Mouse (Mus musculus) thymus, adult 18-20 months (tissue): ENCODE measurements at regions not wholly inside any gene's neighbourhood (a gene's known extent, or its start where the extent isn't known, plus 50 kb on each side); places are given as distances from the start of the nearest gene placed in this dataset.

Experiments
- DNase-seq, 2 experiments: peaks; one replicate each; pipeline ENCODE4 v3.0.0; 2022; ENCODE audit warnings: mixed read lengths in 2 of 2

GRCm38 (mm10) chr6:93246498-93247242 lies 303.4 kb upstream of the Adamts9 start:
- no peak for DNase-seq

- DNase-seq = no peak
These were observed 292.3 kb upstream of the Adamts9 start for GRCm38 (mm10) chr6:93235550-93235949.

GRCm38 (mm10) chr6:93232636-93233035 lies 289.3 kb upstream of the Adamts9 start:
- no peak for DNase-seq

- no peak for DNase-seq
These were observed 287.2 kb upstream of the Adamts9 start for GRCm38 (mm10) chr6:93230450-93230849.

GRCm38 (mm10) chr6:93229320-93229719 lies 286.0 kb upstream of the Adamts9 start:
- no peak for DNase-seq

- no peak for DNase-seq
These were observed 280.6 kb upstream of the Adamts9 start for GRCm38 (mm10) chr6:93223610-93224550.

GRCm38 (mm10) chr6:93218015-93218593 lies 274.8 kb upstream of the Adamts9 start:
- no peak for DNase-seq

GRCm38 (mm10) chr6:93200886-93201285 lies 257.6 kb upstream of the Adamts9 start:
- no peak for DNase-seq

GRCm38 (mm10) chr6:93194741-93195140 lies 251.4 kb upstream of the Adamts9 start:
- no peak for DNase-seq

GRCm38 (mm10) chr6:93192980-93193379 lies 249.7 kb upstream of the Adamts9 start:
- no peak for DNase-seq

- DNase-seq = no peak
These were observed 247.7 kb upstream of the Adamts9 start for GRCm38 (mm10) chr6:93190986-93191385.

- no peak for DNase-seq
These were observed 225.2 kb upstream of the Adamts9 start for GRCm38 (mm10) chr6:93168526-93168925.

GRCm38 (mm10) chr6:93167281-93167680 lies 224.0 kb upstream of the Adamts9 start:
- DNase-seq = no peak

GRCm38 (mm10) chr6:93165942-93166341 lies 222.7 kb upstream of the Adamts9 start:
- DNase-seq = no peak

GRCm38 (mm10) chr6:93152431-93153208 lies 209.3 kb upstream of the Adamts9 start:
- DNase-seq = no peak

- no peak for DNase-seq
These were observed 207.2 kb upstream of the Adamts9 start for GRCm38 (mm10) chr6:93150531-93150930.

- no peak for DNase-seq
These were observed 206.7 kb upstream of the Adamts9 start for GRCm38 (mm10) chr6:93149956-93150355.

- no peak for DNase-seq
These were observed 197.0 kb upstream of the Adamts9 start for GRCm38 (mm10) chr6:93140331-93140731.

- no peak for DNase-seq
These were observed 190.6 kb upstream of the Adamts9 start for GRCm38 (mm10) chr6:93133940-93134339.

GRCm38 (mm10) chr6:93130946-93131685 lies 187.8 kb upstream of the Adamts9 start:
- DNase-seq = no peak

GRCm38 (mm10) chr6:93119482-93119881 lies 176.2 kb upstream of the Adamts9 start:
- no peak for DNase-seq

GRCm38 (mm10) chr6:93113361-93113760 lies 170.1 kb upstream of the Adamts9 start:
- DNase-seq = no peak
